Mouse (Mus musculus) CD8-positive naive resting alpha-beta T cell, adult 2 months (primary cell): ENCODE measurements around the gene Pex14.
"Not testable (repeated sequence)": the region's sequence is repeated elsewhere in the genome, so short reads cannot be mapped to it uniquely, and the experiment has no call there.

Experiments used
- DNase-seq, 2 experiments: peaks; one replicate each; pipeline ENCODE4 v3.0.0; 2022; ENCODE audit warnings: low read depth in 2 of 2, low spot score in 2 of 2

Pex14 gene

GRCm38 (mm10) chr4:149099369-149100017 is at the start of gene Pex14:
Pex14 (minus strand) TSS chr4:149099876.
- peak; percentile 70 to 84 for DNase-seq

- no peak for DNase-seq
These were observed 49.5 kb upstream of the Pex14 start for GRCm38 (mm10) chr4:149149196-149149595.

- DNase-seq, result no peak
These were observed 48.4 kb upstream of the Pex14 start for GRCm38 (mm10) chr4:149148084-149148483.

GRCm38 (mm10) chr4:149147528-149147927 is 47.9 kb upstream of the Pex14 start:
- no peak for DNase-seq

GRCm38 (mm10) chr4:149145151-149145550 is 45.5 kb upstream of the Pex14 start:
- no peak for DNase-seq

- DNase-seq, result peak; percentile 76 to 83
These were observed 44.8 kb upstream of the Pex14 start for GRCm38 (mm10) chr4:149144459-149144858.

GRCm38 (mm10) chr4:149143594-149143993 is 43.9 kb upstream of the Pex14 start:
- DNase-seq, result no peak

GRCm38 (mm10) chr4:149138515-149138914 is 38.8 kb upstream of the Pex14 start:
- DNase-seq, result no peak

GRCm38 (mm10) chr4:149136982-149137770 is 37.5 kb upstream of the Pex14 start, which contains the start of gene Cenps:
Cenps (minus strand) TSS chr4:149137629.
- peak; percentile 81 to 86 for DNase-seq

- no peak for DNase-seq
These were observed 36.6 kb upstream of the Pex14 start for GRCm38 (mm10) chr4:149136116-149136850.

GRCm38 (mm10) chr4:149133395-149133794 is 33.7 kb upstream of the Pex14 start:
- DNase-seq, result no peak

- DNase-seq, result no peak
These were observed 32.3 kb upstream of the Pex14 start for GRCm38 (mm10) chr4:149131789-149132565.

GRCm38 (mm10) chr4:149131021-149131752 is 31.5 kb upstream of the Pex14 start:
- DNase-seq, result no peak

- DNase-seq, result no peak
These were observed 28.8 kb upstream of the Pex14 start for GRCm38 (mm10) chr4:149128467-149128866.

- DNase-seq, result no peak
These were observed 27.0 kb upstream of the Pex14 start, which contains the start of gene Cort for GRCm38 (mm10) chr4:149126663-149127062. Cort (minus strand) TSS chr4:149126763.

GRCm38 (mm10) chr4:149126115-149126509 is 26.4 kb upstream of the Pex14 start:
- DNase-seq, result no peak

GRCm38 (mm10) chr4:149125341-149126114 is 25.9 kb upstream of the Pex14 start:
- DNase-seq, result no peak

- no peak for DNase-seq
These were observed 23.8 kb upstream of the Pex14 start for GRCm38 (mm10) chr4:149123432-149123831.

GRCm38 (mm10) chr4:149119978-149120562 is 20.4 kb upstream of the Pex14 start:
- not testable (repeated sequence) for DNase-seq
